Mouse (Mus musculus): ENCODE results near the gene Fam187b. TPM values are rescaled to one million over a fixed set of nuclear protein-coding genes. Genes with fewer than 3 reads are reported as not detected.

Gene Fam187b
- polyA plus RNA-seq, 1 experiment, result 525 TPM

GRCm38 (mm10) chr7:30973251-30973500, 414 bp upstream of the Fam187b start, which contains the start of gene Lsr:
Gene Lsr, minus strand, starts transcription at chr7:30973464.
- Histone ChIP-seq H3K36me3 (ENCODE audit: control insufficient read depth, insufficient read depth, low read length) (no peaks in the 10 kb centered on the region), H3K27me3 (ENCODE audit: control insufficient read depth, insufficient read depth, low read length) (no peaks in the 10 kb centered on the region), H3K4me1 (ENCODE audit: control insufficient read depth, insufficient read depth, low read length) (peaks cover 18% of the 10 kb centered on the region), H3K4me3 (ENCODE audit: control insufficient read depth, low read depth, low read length) (peak within 1 kb of the TSS; percentile 83), H3K27ac (ENCODE audit: control insufficient read depth, insufficient read depth, low read depth, low read length) (peak within 1 kb of the TSS; percentile 71)
- TF ChIP-seq POLR2A (IDR thresholded peaks at IDR 0.05; ENCODE audit: control insufficient read depth, low read depth, low read length) (peak; percentile 25; the same call in 1 of the 2 replicates), CTCF (IDR thresholded peaks at IDR 0.05; ENCODE audit: control insufficient read depth, insufficient read depth, insufficient replicate concordance, low read depth, low read length) (no peak)

- peak; percentile 90; the same call in 1 of the 2 replicates for TF ChIP-seq POLR2A (IDR thresholded peaks at IDR 0.05; ENCODE audit: control insufficient read depth, low read depth, low read length)
- no peak for TF ChIP-seq CTCF (IDR thresholded peaks at IDR 0.05; ENCODE audit: control insufficient read depth, insufficient read depth, insufficient replicate concordance, low read depth, low read length)
- H3K4me3 ChIP-seq (ENCODE audit: control insufficient read depth, low read depth, low read length), result peak overlapping the region; percentile 87
- peak overlapping the region; percentile 73 for H3K27ac ChIP-seq (ENCODE audit: control insufficient read depth, insufficient read depth, low read depth, low read length)
- H3K4me1 ChIP-seq (ENCODE audit: control insufficient read depth, insufficient read depth, low read length), result no peaks in the 10 kb centered on the region; the same call in 1 of the 2 replicates
- no peaks in the 10 kb centered on the region for H3K27me3 ChIP-seq (ENCODE audit: control insufficient read depth, insufficient read depth, low read length)
- H3K36me3 ChIP-seq (ENCODE audit: control insufficient read depth, insufficient read depth, low read length), result no peaks in the 10 kb centered on the region
These were observed 8.1 kb downstream of the Fam187b start for GRCm38 (mm10) chr7:30981703-30982102.

GRCm38 (mm10) chr7:30985357-30985756, 11.8 kb downstream of the Fam187b start:
- TF ChIP-seq CTCF (IDR thresholded peaks at IDR 0.05; ENCODE audit: control insufficient read depth, insufficient read depth, insufficient replicate concordance, low read depth, low read length), result no peak
- no peak for TF ChIP-seq POLR2A (IDR thresholded peaks at IDR 0.05; ENCODE audit: control insufficient read depth, low read depth, low read length)
- Histone ChIP-seq H3K36me3 (ENCODE audit: control insufficient read depth, insufficient read depth, low read length) (no peaks in the 10 kb centered on the region), H3K4me3 (ENCODE audit: control insufficient read depth, low read depth, low read length) (no peak overlapping the region), H3K27ac (ENCODE audit: control insufficient read depth, insufficient read depth, low read depth, low read length) (no peak overlapping the region), H3K4me1 (ENCODE audit: control insufficient read depth, insufficient read depth, low read length) (no peaks in the 10 kb centered on the region; the same call in 1 of the 2 replicates), H3K27me3 (ENCODE audit: control insufficient read depth, insufficient read depth, low read length) (no peaks in the 10 kb centered on the region)

- Histone ChIP-seq H3K36me3 (ENCODE audit: control insufficient read depth, insufficient read depth, low read length) (no peaks in the 10 kb centered on the region), H3K4me1 (ENCODE audit: control insufficient read depth, insufficient read depth, low read length) (no peaks in the 10 kb centered on the region; the same call in 1 of the 2 replicates), H3K4me3 (ENCODE audit: control insufficient read depth, low read depth, low read length) (no peak overlapping the region), H3K27ac (ENCODE audit: control insufficient read depth, insufficient read depth, low read depth, low read length) (peak overlapping the region; percentile 19; the same call in 1 of the 2 replicates), H3K27me3 (ENCODE audit: control insufficient read depth, insufficient read depth, low read length) (no peaks in the 10 kb centered on the region)
- TF ChIP-seq POLR2A (IDR thresholded peaks at IDR 0.05; ENCODE audit: control insufficient read depth, low read depth, low read length) (no peak), CTCF (IDR thresholded peaks at IDR 0.05; ENCODE audit: control insufficient read depth, insufficient read depth, insufficient replicate concordance, low read depth, low read length) (no peak)
These were observed 15.1 kb downstream of the Fam187b start for GRCm38 (mm10) chr7:30988519-30989162.

GRCm38 (mm10) chr7:30992148-30992547, 18.6 kb downstream of the Fam187b start:
- Histone ChIP-seq H3K36me3 (ENCODE audit: control insufficient read depth, insufficient read depth, low read length) (no peaks in the 10 kb centered on the region), H3K4me1 (ENCODE audit: control insufficient read depth, insufficient read depth, low read length) (no peaks in the 10 kb centered on the region; the same call in 1 of the 2 replicates), H3K27ac (ENCODE audit: control insufficient read depth, insufficient read depth, low read depth, low read length) (no peak overlapping the region), H3K27me3 (ENCODE audit: control insufficient read depth, insufficient read depth, low read length) (no peaks in the 10 kb centered on the region), H3K4me3 (ENCODE audit: control insufficient read depth, low read depth, low read length) (no peak overlapping the region)
- TF ChIP-seq POLR2A (IDR thresholded peaks at IDR 0.05; ENCODE audit: control insufficient read depth, low read depth, low read length), result no peak
- TF ChIP-seq CTCF (IDR thresholded peaks at IDR 0.05; ENCODE audit: control insufficient read depth, insufficient read depth, insufficient replicate concordance, low read depth, low read length), result no peak

GRCm38 (mm10) chr7:30993986-30994385, 20.4 kb downstream of the Fam187b start:
- no peaks in the 10 kb centered on the region for H3K36me3 ChIP-seq (ENCODE audit: control insufficient read depth, insufficient read depth, low read length)
- no peak overlapping the region for H3K27ac ChIP-seq (ENCODE audit: control insufficient read depth, insufficient read depth, low read depth, low read length)
- TF ChIP-seq POLR2A (IDR thresholded peaks at IDR 0.05; ENCODE audit: control insufficient read depth, low read depth, low read length) (no peak), CTCF (IDR thresholded peaks at IDR 0.05; ENCODE audit: control insufficient read depth, insufficient read depth, insufficient replicate concordance, low read depth, low read length) (no peak)
- no peaks in the 10 kb centered on the region for H3K27me3 ChIP-seq (ENCODE audit: control insufficient read depth, insufficient read depth, low read length)
- H3K4me3 ChIP-seq (ENCODE audit: control insufficient read depth, low read depth, low read length), result no peak overlapping the region
- H3K4me1 ChIP-seq (ENCODE audit: control insufficient read depth, insufficient read depth, low read length), result no peaks in the 10 kb centered on the region; the same call in 1 of the 2 replicates

GRCm38 (mm10) chr7:30996491-30996890, 22.9 kb downstream of the Fam187b start:
- TF ChIP-seq CTCF (IDR thresholded peaks at IDR 0.05; ENCODE audit: control insufficient read depth, insufficient read depth, insufficient replicate concordance, low read depth, low read length), result no peak
- TF ChIP-seq POLR2A (IDR thresholded peaks at IDR 0.05; ENCODE audit: control insufficient read depth, low read depth, low read length), result no peak
- H3K27ac ChIP-seq (ENCODE audit: control insufficient read depth, insufficient read depth, low read depth, low read length), result no peak overlapping the region
- H3K36me3 ChIP-seq (ENCODE audit: control insufficient read depth, insufficient read depth, low read length), result no peaks in the 10 kb centered on the region
- H3K4me1 ChIP-seq (ENCODE audit: control insufficient read depth, insufficient read depth, low read length), result 0 out of 2 replicates have a peak, but pooled peaks cover 2% of the 10 kb centered on the region
- H3K27me3 ChIP-seq (ENCODE audit: control insufficient read depth, insufficient read depth, low read length), result no peaks in the 10 kb centered on the region
- no peak overlapping the region for H3K4me3 ChIP-seq (ENCODE audit: control insufficient read depth, low read depth, low read length)

Data from testis, adult 2 months (tissue).